ENCODE assay signal across 26 mouse cellular contexts in the genomic region with DNA sequence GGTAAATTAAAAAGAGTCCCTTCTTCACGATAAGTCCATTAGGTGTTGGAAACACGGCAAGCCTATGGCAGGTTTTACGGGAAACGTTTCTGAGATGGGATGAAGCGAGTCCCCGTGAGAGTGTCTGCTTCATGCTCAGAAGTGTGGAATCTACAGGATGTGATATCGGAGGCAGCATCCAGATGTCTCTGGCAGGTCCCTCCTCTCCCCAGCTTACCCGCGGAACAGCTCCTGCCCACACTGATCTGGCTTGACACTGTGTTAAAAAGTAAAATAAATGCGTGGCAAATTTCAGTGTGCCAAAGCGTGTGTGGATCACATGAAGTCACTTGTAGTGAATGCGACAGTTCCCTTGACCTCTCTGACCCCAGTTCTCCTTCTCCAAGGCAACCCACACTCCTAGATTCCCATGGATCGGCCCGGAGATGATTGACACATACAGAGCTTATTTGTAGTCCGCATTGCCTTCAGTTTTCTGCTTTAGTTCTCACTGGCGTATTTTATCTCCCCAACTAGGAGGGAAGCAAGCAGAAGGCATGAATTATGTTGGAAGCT.
DNase-seq lines count a peak whose midpoint lies in the region; ATAC-seq lines count a peak whose summit lies in the region.
"Had no signal": no experiment of that assay in that cellular context is flagged by ENCODE, and none has a peak within 500 bp of the region (broad histone marks: within the 10 kb centered on the region; RNA-seq: fewer than 3 reads in every experiment).

No protein-coding gene starts in this region.

- H3K4me3 ChIP-seq in midbrain, embryonic 15.5 days: no peak overlapping the region
- H3K4me3 ChIP-seq in midbrain, embryonic 13.5 days (replicated peaks): no peak overlapping the region
- no peak overlapping the region for H3K4me3 ChIP-seq in hindbrain, embryonic 13.5 days
- H3K4me3 ChIP-seq: embryonic facial prominence, embryonic 13.5 days; gastrocnemius, adult 2 months; heart, adult 2 months; heart, embryonic 13.5 days; layer of hippocampus, adult 2 months; left cerebral cortex, adult 2 months; limb, embryonic 12.5 days; liver, embryonic 15.5 days; midbrain, embryonic 12.5 days; myocyte had no signal

- H3K27me3 ChIP-seq in midbrain, embryonic 15.5 days (replicated peaks): no peaks in the 10 kb centered on the region
- no peaks in the 10 kb centered on the region for H3K27me3 ChIP-seq in midbrain, embryonic 13.5 days
- 0 out of 2 replicates have a peak, but pooled peaks cover 3% of the 10 kb centered on the region for H3K27me3 ChIP-seq in hindbrain, embryonic 13.5 days
- H3K27me3 ChIP-seq: liver, embryonic 15.5 days; midbrain, embryonic 12.5 days had no signal

- no peak for DNase-seq in frontal cortex, postnatal 10 days (ENCODE audit: low spot score in 2 of 2)
- DNase-seq in retina, embryonic 14.5 days (ENCODE audit: low spot score): peak; percentile 70
- DNase-seq in lung, postnatal 10 days: no peak
- DNase-seq: adrenal gland, postnatal 10 days; cerebellum, adult 11 months; cerebellum, adult 9-11 months; gastrocnemius, adult 2 months; gastrocnemius, postnatal 36 days; heart, adult 2 months; heart, postnatal 10 days; kidney, adult 18-20 months; kidney, postnatal 36 days; lung, embryonic 14.5 days had no signal

- no peak overlapping the region for H3K4me2 ChIP-seq in midbrain, embryonic 15.5 days
- H3K4me2 ChIP-seq in midbrain, embryonic 13.5 days (replicated peaks): no peak overlapping the region
- no peak overlapping the region for H3K4me2 ChIP-seq in hindbrain, embryonic 13.5 days
- H3K4me2 ChIP-seq: embryonic facial prominence, embryonic 13.5 days; heart, embryonic 13.5 days; limb, embryonic 12.5 days; liver, embryonic 15.5 days; lung, embryonic 14.5 days; midbrain, embryonic 12.5 days had no signal

- no peak overlapping the region for H3K9ac ChIP-seq in midbrain, embryonic 15.5 days
- H3K9ac ChIP-seq in midbrain, embryonic 13.5 days (replicated peaks): no peak overlapping the region
- no peak overlapping the region for H3K9ac ChIP-seq in hindbrain, embryonic 13.5 days
- H3K9ac ChIP-seq: embryonic facial prominence, embryonic 13.5 days; heart, embryonic 13.5 days; limb, embryonic 12.5 days; liver, embryonic 15.5 days; lung, embryonic 14.5 days; midbrain, embryonic 12.5 days had no signal

- peak; percentile 60 for ATAC-seq in frontal cortex, adult (ENCODE audit: low TSS enrichment)
- ATAC-seq in midbrain, embryonic 15.5 days (replicated peaks): 0 out of 2 replicates have a peak, but pooled peaks have one; percentile 15
- ATAC-seq in midbrain, embryonic 13.5 days: no peak
- no peak for ATAC-seq in hindbrain, embryonic 13.5 days (ENCODE audit: low FRiP score)
- ATAC-seq: Patski had no signal

- 55% methylated on average over 16 of the region's 16 CpGs for WGBS in midbrain, embryonic 15.5 days
- 63% methylated on average over 16 of the region's 16 CpGs for WGBS in midbrain, embryonic 13.5 days
- WGBS in hindbrain, embryonic 13.5 days: 47% methylated on average over 16 of the region's 16 CpGs

- no peaks in the 10 kb centered on the region for H3K9me3 ChIP-seq in midbrain, embryonic 15.5 days
- H3K9me3 ChIP-seq in midbrain, embryonic 13.5 days: no peaks in the 10 kb centered on the region
- no peaks in the 10 kb centered on the region for H3K9me3 ChIP-seq in hindbrain, embryonic 13.5 days
- H3K9me3 ChIP-seq: embryonic facial prominence, embryonic 13.5 days; heart, embryonic 13.5 days; limb, embryonic 12.5 days; liver, embryonic 15.5 days; midbrain, embryonic 12.5 days had no signal

- H3K27ac ChIP-seq in midbrain, embryonic 15.5 days: peak overlapping the region; percentile 27; the same call in 1 of the 2 replicates
- no peak overlapping the region for H3K27ac ChIP-seq in midbrain, embryonic 13.5 days
- peak overlapping the region; percentile 62 for H3K27ac ChIP-seq in hindbrain, embryonic 13.5 days
- H3K27ac ChIP-seq: embryonic facial prominence, embryonic 13.5 days; gastrocnemius, adult 2 months; heart, adult 2 months; heart, embryonic 13.5 days; layer of hippocampus, adult 2 months; left cerebral cortex, adult 2 months; limb, embryonic 12.5 days; liver, embryonic 15.5 days; midbrain, embryonic 12.5 days had no signal

- peaks cover 21% of the 10 kb centered on the region; the same call in 1 of the 2 replicates for H3K4me1 ChIP-seq in midbrain, embryonic 15.5 days
- H3K4me1 ChIP-seq in midbrain, embryonic 13.5 days (replicated peaks): peaks cover 31% of the 10 kb centered on the region; the same call in 1 of the 2 replicates
- peaks cover 47% of the 10 kb centered on the region for H3K4me1 ChIP-seq in hindbrain, embryonic 13.5 days (replicated peaks)
- H3K4me1 ChIP-seq: heart, embryonic 13.5 days; liver, embryonic 15.5 days had no signal

- H3K36me3 ChIP-seq in midbrain, embryonic 15.5 days (replicated peaks): no peaks in the 10 kb centered on the region
- H3K36me3 ChIP-seq in midbrain, embryonic 13.5 days: no peaks in the 10 kb centered on the region
- no peaks in the 10 kb centered on the region for H3K36me3 ChIP-seq in hindbrain, embryonic 13.5 days
- H3K36me3 ChIP-seq: embryonic facial prominence, embryonic 13.5 days; heart, embryonic 13.5 days; limb, embryonic 12.5 days; liver, embryonic 15.5 days; midbrain, embryonic 12.5 days had no signal

Comparison
In these comparisons a context has a peak if more than half of its experiments do, and no peak if none do; other contexts are left out.
1. ATAC-seq: peak in frontal cortex, adult (single experiment) and midbrain, embryonic 15.5 days (single experiment); none in midbrain, embryonic 13.5 days (single experiment) and hindbrain, embryonic 13.5 days (single experiment).